Mouse (Mus musculus): ENCODE measurements at regions not wholly inside any gene's neighbourhood (a gene's known extent, or its start where the extent isn't known, plus 50 kb on each side); places are given as distances from the start of the nearest gene placed in this dataset.

DNA sequence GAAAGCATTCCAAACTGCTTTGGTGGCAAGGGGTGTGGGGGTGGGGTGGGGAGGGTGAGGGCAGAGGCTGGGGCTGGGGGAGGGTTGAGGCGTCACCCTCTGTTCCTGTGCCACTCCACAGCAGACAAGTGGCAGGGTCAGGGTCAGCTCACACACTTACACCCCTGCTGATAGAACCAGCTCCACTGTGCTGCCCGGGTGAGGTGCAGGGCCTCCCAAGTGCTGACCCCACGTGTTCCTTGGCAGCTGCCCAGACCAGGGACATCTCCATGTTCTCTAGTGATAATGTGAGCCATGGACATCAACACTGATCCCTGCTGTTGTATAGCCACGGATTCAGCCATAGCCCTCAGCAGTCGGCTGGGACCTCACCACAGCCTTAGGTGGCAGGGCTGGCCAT lies 1652.3 kb upstream of the Gm7489 start:
- TF ChIP-seq POLR2A (IDR thresholded peaks at IDR 0.05; ENCODE audit: insufficient read length, low read depth) (no peak), TCF12 (IDR thresholded peaks at IDR 0.05; ENCODE audit: insufficient read depth, poor library complexity, severe bottlenecking) (no peak), E2F4 (IDR thresholded peaks at IDR 0.05; ENCODE audit: insufficient read depth) (no peak), USF1 (IDR thresholded peaks at IDR 0.05; ENCODE audit: low read depth) (no peak), MAX (IDR thresholded peaks at IDR 0.05; ENCODE audit: low read depth) (no peak), TCF3 (IDR thresholded peaks at IDR 0.05; ENCODE audit: insufficient read length, low read depth) (no peak), MYOG (IDR thresholded peaks at IDR 0.05; ENCODE audit: control insufficient read depth in 1 of 3, insufficient read depth in 1 of 3, insufficient read length in 2 of 3, low read depth in 2 of 3) (no peak), MYOD1 (IDR thresholded peaks at IDR 0.05; ENCODE audit: control insufficient read depth in 1 of 3, insufficient read length in 2 of 3, low read depth in 2 of 3) (no peak), POLR2AphosphoS2 (IDR thresholded peaks at IDR 0.05; ENCODE audit: insufficient read length, low read depth) (no peak), REST (IDR thresholded peaks at IDR 0.05; ENCODE audit: insufficient read depth, insufficient read length) (no peak), CEBPB (IDR thresholded peaks at IDR 0.05; ENCODE audit: insufficient read depth, poor library complexity, severe bottlenecking) (no peak)

Measured in myocyte (in vitro differentiated cells).